Mouse (Mus musculus) layer of hippocampus, adult 11-12 months (tissue): ENCODE results near the gene Jkamp.
A peak's percentile ranks its signal among the peaks of the same experiment; 100 is the strongest.
"Not testable (repeated sequence)": the region's sequence is repeated elsewhere in the genome, so short reads cannot be mapped to it uniquely, and the experiment has no call there.

ENCODE experiments used
- DNase-seq: peaks from one replicate; pipeline ENCODE4 v3.0.0; 2022; ENCODE audit warnings: low spot score

The Jkamp gene

DNA sequence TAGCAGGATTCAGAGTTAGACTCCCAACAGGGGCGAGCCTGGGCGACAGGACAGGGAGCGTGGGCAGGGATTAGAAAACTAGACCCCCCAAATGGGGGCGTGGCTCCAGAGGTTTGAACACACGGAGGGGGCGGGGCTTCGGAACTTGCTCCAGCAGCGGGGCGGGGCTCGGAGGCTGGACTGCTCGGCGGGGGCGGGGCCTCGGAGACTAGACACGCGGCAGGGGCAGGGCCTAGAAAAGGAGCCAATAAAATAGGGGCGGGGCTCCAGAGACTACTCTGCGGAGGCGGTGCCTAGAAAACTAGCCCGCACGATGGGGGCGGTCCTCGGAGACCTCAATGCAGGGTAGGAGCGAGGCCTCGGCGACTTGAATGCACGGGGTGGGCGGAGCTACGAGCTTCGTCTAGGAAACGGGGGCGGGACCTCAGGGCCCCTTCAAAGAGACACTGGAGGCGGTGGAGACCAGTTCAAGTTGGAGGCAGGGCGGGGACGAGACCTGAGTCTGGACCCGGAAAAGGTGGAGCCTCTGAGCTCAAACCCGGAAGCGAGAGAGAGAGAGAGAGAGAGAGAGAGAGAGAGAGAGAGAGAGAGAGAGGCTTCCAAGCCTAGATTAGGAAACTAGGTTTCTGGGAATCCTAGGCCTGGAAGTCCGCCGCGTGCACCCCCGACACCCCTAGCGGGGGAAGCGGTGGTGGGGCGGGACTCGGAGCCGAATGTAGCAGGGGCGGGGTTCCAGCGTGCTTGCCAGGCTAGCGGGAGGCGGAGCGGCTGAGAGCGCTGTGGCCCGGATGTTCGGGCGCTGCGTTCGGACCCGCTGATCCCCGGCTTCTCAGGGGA lies at the start of gene Jkamp, which contains the start of gene L3hypdh:
Gene Jkamp (plus strand): TSS at position 261 of the 837 bp plus-strand sequence.
Gene L3hypdh (minus strand): TSS at position 111 of the 837 bp plus-strand sequence.
- DNase-seq, result peak; percentile 99

DNA sequence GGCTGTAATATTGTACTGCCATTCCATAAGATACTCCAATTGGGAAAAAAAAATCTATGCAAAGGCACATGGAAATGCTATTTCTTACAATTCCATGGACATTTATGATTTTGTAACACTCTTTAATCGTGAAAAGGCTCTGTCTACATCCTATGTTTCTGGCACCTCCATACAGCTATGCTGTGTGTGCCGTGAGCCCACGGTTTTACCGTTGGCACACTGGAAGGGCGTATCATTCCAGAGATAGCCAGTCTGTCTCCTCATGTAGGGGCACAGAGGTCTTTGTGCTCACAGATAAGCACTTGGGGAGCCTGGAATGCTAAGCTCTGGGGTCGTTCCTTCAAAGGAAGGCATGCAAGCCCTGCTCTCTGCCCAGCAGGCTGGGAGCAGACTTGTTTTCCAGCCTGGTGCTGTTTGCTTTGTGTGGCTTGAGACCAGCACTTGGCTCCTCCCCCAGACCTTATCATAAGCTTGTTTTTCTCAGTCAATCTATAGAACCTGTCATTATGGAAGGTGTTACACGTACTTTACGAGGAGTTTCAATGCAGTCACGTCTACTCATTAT lies 49.2 kb upstream of the Jkamp start:
- no peak for DNase-seq

- DNase-seq, result no peak
These were observed 48.3 kb upstream of the Jkamp start for GRCm38 (mm10) chr12:72037049-72037448.

- DNase-seq, result no peak
These were observed 46.5 kb upstream of the Jkamp start for GRCm38 (mm10) chr12:72038866-72039265.

DNA sequence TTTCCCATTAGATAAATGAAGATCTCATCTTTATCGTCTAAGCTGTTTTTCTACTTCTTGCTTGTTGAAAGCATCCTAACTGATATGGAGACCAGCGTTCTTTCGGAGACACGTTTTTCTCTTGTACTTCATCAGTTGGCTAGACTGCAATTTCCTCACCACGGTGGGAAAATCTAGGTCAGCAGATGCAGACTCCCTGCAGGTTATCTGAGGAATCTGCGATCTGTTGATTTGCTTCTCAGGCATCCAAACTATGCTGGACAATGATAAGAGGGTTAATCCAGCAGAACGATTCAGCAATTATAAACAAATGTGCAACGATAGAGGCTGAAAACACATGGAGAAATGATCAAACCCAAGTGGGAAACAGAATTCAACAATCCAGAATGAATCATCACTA lies 45.9 kb upstream of the Jkamp start:
- no peak for DNase-seq

- DNase-seq, result no peak
These were observed 44.2 kb upstream of the Jkamp start for GRCm38 (mm10) chr12:72041238-72041637.

GRCm38 (mm10) chr12:72047513-72047912 lies 37.9 kb upstream of the Jkamp start:
- DNase-seq, result no peak

DNA sequence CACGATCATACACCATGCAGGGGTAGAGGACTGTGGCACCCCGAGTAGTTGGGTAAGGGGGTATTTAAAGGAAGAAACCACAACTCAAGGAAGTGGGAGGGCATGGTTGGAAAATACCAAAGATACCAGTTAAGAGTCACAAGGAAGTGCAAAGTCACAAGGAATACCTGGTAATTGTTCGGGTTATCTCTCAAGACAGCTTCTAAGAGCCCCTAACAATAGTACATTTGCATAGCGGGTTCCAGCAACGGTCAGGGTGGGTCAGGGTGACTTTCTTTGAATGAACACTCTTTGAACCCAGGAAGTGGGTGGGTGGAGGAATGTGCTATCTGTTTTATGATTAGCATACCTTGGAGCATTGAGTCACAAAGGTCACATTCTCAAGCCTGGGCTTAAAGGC lies 35.2 kb upstream of the Jkamp start:
- DNase-seq, result not testable (repeated sequence)

DNA sequence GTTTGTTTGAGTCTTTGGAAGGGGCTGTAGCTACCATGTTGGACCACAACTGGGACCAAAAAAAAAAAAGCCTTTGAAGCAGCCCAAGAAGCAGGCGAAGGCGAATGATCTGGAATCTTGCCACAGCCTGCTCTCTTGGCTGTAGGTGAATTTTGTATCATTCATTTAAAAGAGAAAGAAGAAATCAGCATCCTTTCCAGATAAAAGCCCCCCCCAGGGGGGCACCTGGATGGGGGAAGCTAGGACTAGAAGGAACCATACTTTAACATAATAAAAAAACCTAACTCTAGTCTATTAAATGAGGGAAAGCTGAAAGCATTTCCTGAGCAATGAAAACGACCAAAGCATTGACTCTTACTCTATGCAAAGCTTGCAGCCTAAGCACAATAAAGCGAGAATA lies 34.6 kb upstream of the Jkamp start:
- no peak for DNase-seq

DNA sequence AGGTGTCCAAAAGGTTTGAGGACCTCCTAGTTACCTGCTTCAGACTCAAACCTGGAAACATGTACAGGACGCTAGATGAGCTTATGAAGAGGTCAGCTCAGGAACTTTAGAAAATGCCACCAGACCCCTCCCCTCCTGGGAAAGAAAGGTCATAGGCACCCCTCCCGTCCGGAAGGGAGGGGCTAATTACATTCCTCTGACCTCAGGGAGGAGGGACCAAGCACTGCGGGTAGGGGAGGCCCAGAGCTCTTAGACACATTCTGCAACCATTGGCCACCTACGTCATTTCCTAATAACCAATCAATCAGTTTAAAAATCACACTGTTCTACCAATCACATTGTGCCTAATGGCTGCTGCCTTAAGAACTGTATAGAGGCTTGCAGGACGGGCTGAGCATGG lies 32.8 kb upstream of the Jkamp start:
- no peak for DNase-seq

GRCm38 (mm10) chr12:72053303-72053702 lies 32.1 kb upstream of the Jkamp start:
- DNase-seq, result peak; percentile 12

DNA sequence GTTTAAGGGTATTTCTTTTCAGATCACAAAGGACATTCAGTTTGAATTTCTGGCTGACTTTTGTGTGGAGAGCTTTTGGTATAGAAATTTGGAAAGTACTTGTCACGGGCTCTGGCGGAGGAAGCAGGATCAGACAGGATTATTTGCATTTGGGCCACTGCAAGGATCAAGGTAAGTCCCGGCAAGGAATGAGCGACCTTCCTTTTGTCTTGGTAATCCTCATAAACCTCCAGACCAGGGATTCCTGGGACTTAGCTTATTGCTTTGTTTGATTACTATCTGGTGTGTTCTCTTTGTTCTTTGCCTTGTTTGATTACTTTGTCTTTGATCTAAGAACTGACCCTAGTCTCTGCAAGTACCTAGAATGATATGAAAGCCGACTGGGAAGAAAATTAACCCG lies 31.5 kb upstream of the Jkamp start:
- DNase-seq, result no peak

DNA sequence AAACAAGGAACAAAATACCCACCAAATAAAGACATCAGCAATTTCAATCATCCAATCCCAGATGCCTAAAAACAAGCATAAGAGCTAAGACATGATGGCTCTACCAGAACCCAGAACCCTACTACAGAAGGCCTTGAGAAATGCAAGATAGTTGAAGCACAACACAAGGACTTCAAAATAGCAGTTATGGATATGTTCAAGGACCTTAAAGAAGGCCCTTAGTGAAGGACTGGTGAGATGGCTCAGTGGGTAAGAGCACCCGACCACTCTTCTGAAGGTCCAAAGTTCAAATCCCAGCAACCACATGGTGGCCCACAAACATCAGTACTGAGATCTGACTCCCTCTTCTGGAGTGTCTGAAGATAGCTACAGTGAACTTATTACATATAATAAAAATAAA lies 27.6 kb upstream of the Jkamp start:
- no peak for DNase-seq

- DNase-seq, result no peak
These were observed 15.6 kb upstream of the Jkamp start for GRCm38 (mm10) chr12:72069626-72070326.

- DNase-seq, result peak; percentile 87
These were observed 14.8 kb upstream of the Jkamp start, which contains the start of gene Gpr135 for GRCm38 (mm10) chr12:72070327-72071269. Gpr135 (minus strand) TSS chr12:72071125.

- no peak for DNase-seq
These were observed 7.1 kb upstream of the Jkamp start for GRCm38 (mm10) chr12:72078248-72078647.

DNA sequence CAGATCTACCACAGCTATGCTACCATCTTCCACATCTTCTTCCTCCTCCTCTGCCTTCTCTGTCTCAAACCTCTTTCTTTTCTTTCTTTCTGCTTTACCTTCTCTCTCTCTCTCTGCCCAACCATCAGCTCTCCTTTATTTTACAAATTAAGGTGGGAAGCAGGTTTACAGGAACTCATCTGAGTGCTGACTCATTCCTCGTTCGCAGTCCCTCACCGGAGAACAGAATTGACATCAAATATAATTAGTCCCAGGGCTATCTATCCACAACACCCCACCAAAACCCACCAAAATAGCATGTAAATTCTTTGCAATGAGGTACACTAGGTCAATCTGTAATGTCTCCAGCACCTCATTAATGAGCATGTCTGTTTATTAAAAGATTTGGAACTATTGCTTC lies 3.4 kb upstream of the Jkamp start:
- DNase-seq, result no peak

GRCm38 (mm10) chr12:72082370-72082769 lies 3.0 kb upstream of the Jkamp start:
- DNase-seq, result no peak

DNA sequence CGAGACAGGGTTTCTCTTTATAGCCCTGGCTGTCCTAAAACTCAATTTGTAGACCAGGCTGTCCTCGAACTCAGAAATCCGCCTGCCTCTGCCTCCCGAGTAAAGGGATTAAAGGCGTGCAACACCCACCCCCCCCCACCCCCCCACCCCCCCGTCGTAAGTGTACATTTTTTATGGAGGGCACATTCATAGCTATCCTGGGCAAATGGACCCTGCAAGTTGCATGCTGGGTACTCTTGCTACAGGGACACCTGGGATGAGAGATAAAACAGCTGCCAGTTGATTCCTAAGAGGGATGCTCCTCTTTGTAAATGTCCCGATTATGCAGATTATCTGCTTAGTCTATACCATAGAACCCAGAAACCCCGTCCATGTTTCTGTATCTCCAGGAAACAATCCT lies 2.1 kb upstream of the Jkamp start:
- no peak for DNase-seq

DNA sequence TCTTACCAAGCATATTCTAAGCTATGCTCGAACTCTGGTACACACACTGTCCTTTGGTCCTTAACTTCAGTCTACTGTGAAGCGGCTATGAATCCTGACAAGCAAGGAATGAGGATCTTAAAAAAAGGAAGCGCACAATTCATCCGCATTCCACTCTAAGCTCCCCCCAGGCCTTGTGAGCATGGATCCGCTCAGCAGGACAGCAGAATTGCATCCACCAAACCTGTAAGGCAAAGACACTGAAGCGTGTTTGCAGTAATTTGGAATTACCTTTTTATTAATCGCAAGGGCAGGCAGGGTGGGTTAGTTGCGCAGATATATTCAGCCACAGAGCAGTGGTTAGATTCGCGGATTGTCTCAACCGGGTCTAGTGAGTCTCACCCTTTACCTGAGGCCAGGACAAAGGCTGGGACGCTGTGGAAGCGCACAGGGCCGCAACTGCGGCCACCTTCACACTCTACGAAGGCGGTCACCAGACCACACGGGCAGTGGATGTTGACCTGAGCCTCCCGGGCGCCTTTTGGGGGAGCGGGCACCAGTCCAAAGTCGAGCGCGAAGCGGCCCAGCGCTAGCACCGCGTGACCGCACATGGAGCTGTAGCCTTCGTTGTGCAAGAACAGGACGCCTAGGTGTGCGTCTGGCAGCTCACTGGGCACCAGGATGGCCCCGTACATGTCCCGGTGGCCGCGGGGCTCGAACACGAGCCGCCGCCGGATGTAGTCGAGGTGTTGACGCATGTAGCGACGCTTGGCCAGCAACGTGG lies 947 bp upstream of the Jkamp start:
- no peak for DNase-seq

DNA sequence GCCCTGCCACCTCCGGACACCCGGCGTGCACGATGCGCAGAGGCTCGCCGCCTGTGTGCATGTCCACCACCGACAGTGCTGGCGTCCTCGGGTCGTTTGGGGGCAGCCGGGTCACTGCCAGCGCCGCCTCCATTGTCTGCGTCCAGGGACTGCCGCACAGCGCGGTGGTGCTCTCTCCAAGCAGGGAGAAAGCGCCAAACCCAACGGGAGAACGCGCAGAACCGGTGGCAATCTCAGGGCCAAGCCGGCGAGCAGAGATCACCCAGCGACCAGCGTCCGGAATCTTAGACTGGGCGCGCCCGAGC lies 413 bp upstream of the Jkamp start:
- DNase-seq, result no peak
